Mouse (Mus musculus) T-helper 17 cell (primary cell): ENCODE measurements at regions not wholly inside any gene's neighbourhood (a gene's known extent, or its start where the extent isn't known, plus 50 kb on each side); places are given as distances from the start of the nearest gene placed in this dataset.

Experiments used
- in situ Hi-C, 2 experiments: fragments of 300-600 bp; cut with MboI, MseI; formaldehyde crosslinking; loops; 1 replicate in 1 of 2; 2 replicates in 1 of 2; pipeline ENCODE4 v1.15.1; 2025; ENCODE audit warnings: high pct_unique_total_duplicates in 2 of 2

DNA sequence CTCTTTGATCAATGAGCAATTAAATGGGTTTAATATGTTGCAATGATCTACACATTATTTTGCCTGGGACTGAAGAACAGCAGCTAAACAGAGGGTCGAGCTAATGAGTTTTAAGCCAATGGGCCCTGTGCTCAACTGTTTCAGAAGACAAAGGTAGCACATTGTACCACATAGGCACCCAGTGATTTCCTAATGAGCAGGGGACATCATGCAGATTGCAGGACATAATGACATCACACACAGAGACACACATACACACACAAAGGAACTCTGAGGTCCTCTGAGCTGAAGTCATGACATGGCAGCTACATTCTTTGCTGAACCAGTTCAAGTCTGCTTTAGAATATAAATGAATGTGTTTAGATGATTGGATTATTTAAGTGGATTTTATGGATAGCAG lies 71.9 kb downstream of the Zfp330 start:
- in situ Hi-C loops: no loop called here

DNA sequence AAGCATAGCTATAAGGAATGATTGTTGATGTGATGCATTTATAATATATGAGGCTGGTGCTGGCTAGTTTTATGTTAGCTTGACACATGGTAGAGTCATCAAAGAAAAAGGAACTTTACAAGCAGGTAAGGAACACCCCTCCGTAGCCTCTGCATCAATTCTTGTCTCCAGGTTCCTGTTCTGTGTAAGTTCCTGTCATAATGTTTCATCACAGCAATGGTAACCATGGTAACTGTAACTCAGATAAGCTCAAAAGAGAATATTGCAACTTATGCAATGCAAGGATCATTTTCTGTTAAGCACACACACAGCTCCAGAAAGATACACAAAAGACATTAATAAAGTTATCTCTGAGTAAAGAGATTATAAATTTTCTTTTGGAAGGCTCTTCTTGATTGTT lies 73.5 kb downstream of the Zfp330 start:
- in situ Hi-C loops: no loop called here

DNA sequence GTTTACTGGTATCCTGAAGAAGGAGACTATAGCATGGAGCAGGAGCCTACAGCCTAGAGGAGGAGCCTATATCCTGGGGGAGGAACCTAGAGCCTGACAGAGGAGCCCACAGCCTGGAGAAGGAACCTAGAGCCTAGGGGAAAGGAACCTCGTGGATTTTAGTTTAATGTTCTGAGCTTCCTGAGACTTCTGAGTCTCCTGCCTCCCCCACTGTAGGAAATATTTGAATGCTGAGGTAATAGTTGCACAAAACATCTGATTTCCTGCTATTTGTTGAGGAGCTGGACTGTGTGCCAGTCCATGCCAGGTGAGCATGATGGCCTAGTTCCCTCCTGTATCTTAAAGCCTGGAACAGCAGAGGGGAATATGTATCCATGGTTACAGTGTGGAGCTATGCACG lies 74.7 kb downstream of the Zfp330 start:
- in situ Hi-C loops: no loop called here

DNA sequence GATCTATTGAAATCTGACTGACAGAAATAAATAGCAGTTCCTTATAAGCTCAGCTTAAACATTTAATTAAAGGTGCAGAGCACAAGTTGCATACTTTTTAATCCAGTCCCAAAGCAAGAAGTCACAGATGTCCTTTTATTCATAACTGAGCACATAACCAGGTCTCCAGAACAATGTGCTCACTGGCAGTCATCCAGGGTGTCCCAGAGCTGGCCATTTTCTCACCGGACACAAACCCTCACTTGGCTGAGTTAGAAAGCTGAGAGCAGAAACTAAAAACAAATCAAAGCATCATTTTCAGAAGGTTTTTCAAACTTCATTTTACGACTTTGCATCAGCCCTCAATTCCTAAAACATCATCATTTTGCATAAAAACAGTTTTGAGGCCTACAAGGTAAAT lies 75.9 kb downstream of the Zfp330 start:
- in situ Hi-C loops: no loop called here

DNA sequence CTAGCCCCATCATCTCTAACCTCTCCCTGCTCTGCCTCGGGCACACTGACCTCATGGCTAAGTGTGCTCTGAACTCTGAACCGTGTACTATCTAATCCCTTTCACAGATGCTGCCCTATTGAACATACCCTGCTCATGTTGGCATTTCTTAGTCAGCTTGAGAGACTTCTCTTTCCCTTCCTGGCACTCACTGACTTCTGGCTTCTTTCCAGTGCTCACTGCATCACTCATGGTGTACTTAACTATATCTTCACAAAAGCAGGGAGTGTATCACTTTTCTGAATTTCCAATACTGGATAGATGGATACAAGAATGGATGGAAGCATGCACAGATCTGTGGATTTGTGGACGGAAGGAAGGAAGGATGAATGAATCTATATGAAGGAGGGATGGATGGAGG lies 80.9 kb downstream of the Zfp330 start:
- in situ Hi-C loops: no loop called here

DNA sequence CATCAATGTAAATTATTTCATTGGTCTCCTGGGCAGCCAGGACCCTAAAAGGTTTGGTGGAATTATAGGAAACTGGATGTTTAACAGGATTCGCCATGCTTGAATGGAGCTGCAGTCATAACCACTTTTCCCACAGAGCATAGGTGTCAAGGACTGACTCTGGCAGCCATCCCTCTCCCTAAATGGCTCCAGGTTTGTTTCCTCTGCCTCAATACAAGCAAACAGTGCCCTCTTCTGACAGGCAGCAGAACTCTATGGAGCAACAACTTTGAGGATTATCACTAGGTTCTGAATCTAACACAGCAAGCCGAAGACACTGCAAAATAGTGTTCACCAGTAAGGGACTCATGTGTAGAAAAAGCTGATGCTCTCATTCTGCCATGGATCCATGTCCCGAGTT lies 84.6 kb downstream of the Zfp330 start:
- in situ Hi-C loops: loop anchor here in 1 of 2 experiments (5.0 kb wide), 1 partner anchor 67 kb away; no protein-coding TSS in a partner anchor

DNA sequence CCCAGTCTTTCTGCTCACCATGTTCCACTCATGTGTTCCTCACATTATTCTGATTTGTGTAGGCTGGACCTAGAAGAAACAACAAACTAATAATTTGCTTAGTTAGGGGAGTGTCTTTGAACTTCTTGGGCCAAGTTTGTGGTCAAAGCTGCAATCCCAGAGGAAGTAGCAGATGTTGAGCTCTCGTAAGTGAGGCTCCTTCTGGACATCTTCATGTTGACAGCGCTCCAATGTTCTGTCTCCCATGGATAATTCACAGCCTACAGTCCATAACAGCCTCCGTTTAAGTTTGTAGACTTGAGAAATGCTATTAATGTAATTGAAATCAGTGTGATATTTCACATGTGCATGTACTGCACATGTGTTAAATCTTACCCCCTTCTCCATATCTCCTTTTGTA lies 88.0 kb downstream of the Zfp330 start:
- in situ Hi-C loops: loop anchor here in 1 of 2 experiments (5.0 kb wide), 1 partner anchor 64 kb away; no protein-coding TSS in a partner anchor

DNA sequence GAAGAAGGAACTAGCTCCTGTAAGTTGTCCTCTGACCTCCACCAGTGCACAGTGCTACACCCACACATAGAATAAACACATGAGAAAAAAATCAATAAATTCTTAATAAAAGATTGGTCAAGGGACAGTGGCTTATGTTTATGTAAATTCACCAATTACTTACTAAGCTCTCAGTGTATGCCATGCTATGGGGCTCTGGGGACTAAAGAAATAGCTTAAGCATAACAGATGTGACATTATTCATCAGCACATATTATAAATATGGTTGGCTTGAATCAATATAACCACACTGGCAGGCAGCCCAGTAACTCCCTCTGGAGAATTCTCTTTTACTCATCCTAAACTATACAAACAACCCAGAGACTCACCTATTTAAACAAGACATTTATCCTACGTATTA lies 95.2 kb downstream of the Zfp330 start:
- in situ Hi-C loops: no loop called here

DNA sequence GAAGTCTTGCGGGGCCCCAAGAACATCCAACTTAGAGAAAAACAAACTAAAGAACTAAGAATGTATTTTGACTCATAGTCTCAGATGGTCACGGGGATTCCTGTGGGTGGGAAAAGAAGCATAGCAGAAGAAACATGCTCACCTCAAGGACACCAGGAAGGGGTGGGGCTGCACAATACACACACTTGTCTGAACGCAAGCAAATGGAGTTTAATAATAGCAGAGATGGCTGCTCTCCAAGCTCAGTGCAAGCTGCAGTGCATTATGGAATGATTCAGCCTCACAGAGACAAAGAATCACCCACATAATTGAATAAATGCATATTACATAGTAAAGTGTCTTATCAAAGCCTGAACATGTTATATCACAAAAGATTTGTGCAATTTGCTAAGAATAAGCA lies 96.2 kb downstream of the Zfp330 start:
- in situ Hi-C loops: no loop called here

DNA sequence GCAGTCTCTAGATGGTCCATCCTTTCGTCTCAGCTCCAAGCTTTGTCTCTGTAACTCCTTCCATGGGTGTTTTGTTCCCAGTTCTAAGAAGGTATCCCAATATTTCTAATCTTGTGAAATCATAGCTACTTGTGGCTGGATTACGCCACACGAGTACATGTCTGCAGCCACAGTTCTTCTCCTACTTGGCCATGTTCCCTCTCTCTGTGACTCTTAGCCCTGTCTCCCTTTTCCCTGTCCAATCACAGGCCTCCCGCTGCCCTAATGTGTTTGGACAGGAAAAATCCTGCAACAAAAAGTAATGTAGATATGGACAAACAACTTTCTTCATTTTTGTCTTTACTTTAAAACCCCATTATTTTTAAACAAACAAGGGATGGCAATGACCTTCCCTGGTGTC lies 104.7 kb downstream of the Zfp330 start:
- in situ Hi-C loops: no loop called here

DNA sequence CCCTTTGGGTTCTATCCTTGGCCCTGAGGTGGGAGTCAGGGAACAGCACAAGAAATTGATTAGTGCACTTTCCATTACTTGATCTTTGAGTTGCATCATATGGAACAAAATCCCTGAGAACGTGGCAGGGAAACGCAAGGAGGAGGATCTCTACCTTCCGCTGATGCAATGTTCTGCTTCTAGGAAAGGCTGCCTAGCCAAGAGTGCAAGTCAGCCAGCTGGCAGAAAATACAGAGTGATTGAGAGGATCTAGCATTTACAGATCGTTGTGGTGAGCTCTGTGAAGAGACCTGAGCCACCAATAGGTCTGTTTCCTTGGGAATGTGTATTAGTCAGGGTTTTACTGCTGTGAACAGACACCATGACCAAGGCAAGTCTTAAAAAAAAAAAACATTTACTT lies 108.8 kb downstream of the Zfp330 start:
- in situ Hi-C loops: no loop called here

DNA sequence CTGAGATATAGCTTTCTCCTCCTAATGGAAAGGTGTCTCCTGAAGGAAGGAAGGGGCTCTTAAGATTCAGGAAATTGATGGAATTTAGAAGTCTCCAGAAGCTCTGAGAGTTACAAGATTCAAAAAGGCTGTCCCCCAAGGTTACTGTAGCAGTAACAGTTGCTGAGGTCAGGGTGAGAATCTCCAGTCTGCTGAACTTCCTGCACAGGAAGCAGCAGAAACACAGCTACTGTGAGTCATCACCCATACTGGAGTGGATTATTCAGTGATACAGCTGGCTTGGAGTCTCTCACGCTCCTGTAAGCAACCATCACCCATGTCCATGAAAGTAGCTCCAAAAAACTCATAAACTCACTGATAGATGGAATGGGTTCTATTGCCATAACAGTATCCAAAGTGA lies 133.5 kb downstream of the Zfp330 start:
- in situ Hi-C loops: no loop called here

DNA sequence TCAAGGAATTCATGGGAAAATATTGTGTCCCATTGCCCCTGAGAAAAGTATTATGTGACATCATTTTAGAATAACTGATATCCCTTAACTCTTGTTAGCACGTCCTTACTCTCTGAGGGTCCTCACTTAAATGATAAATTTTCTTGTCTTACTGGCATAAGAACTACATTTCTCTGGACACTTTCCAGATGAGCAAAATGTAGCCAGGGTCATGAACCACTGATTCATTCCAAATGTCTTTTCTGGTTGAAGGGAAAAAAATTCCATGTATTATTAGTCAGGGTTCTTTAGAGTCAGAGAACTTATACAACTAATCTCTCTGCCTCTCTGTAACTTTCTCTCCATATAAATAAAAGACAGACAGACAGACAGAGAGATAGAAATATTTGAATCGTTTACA lies 143.5 kb downstream of the Zfp330 start:
- in situ Hi-C loops: no loop called here

DNA sequence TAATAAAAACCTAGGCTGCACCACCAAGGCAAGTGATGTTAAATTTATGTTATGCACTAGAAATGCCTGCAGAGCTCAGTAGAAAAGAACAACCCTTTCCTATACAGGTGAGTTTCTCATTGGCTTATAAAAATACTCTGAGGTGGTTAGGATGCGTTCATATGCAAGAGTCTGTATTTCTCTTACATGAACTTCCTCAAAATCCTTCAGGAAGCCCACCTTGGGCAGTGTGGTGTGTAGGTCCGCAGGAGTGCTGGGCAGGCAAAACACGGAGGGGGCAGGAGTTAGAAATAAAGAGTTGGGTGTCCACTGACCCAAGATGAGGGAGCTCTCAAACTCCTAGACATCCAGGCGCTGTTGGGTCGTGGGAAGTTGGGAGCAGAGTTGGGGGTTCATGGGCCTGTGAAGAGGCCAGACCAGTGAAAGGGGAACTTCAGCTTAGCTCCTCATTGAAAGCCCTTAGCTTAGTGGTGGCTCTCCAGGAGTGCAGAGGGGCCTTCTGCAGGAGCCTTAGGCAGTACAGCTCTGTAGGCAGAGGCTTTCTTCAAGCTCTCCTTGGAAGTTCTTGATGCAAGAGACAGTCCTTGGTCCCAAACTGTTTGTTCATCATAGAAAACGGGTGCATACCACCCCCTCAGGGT lies 150.0 kb downstream of the Zfp330 start:
- in situ Hi-C loops: loop anchor here in 1 of 2 experiments (5.0 kb wide), 1 partner anchor 63 kb away; no protein-coding TSS in a partner anchor

DNA sequence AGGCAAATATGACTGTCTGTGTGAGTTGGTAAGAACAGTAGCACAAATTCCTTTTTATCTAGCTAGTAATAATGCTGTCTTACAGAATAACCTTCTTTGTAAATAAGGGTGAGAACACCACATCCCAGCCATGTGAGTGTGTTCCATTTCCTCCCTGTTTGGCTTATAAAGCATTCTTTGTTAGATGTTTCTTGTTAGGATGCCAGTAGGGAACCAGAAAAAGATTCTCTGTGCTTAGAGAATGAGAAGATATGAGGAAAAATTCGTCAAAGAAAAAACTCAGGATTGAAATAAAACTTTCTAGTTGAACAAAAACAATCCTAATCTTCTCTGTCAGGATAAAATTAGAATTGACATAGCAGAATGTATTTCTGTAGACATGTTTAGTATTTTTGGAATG lies 155.3 kb downstream of the Zfp330 start:
- in situ Hi-C loops: no loop called here

DNA sequence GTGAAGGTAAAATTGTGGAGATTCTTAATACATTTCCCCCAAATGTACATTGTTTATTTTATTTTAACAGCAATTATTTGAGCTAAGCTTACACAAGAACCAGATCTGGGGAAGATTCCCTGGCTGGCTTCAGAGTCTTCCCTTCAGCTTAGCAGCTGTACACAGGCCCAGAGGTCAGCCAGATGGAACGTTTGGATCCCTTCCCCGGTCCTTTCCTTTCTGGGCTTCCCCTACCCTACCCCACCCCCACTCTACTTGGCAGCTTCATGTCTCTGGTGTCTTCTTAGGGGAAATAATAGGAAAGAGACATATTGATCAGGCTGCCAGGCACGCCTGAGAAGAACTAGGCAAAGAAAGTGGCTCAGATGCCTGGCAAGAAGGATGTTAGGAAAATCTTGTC lies 172.4 kb downstream of the Zfp330 start:
- in situ Hi-C loops: no loop called here

DNA sequence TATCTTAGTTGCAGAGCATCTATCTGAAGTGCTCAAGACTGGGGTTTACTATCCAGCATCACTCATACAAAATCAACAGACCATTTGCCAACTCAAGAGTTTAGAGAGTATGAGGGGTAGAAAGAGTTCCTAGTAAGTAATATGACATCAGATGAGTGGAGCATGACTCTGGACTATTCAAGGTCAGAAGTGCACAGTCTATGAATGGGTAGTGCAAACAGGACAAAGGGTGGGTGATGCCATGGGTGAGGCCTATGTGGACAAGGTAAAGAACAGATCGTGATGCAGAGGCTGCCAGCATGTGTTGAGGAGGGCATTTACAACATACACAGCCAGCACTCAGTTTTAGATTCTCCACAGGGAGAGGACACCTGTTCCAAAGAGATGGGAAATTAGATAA lies 170.4 kb upstream of the Il15 start:
- in situ Hi-C loops: no loop called here

DNA sequence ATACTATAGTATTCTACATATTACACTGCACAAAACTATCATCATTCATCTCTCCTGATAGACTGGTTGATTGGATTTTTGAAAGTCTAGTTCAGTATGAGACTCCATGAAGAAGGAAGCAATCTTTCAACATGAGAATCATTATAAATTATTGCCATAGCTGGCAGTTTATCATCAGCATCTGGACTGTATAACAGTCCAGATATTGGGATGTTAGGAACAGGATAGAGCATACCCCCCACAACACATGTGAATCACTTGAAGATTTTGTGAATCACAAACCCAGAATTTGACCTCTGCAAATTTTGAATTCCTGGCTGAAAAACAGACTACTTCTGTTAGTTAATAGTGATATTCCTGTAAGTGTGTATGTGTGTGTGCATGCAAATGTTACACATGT lies 135.1 kb upstream of the Il15 start:
- in situ Hi-C loops: no loop called here

DNA sequence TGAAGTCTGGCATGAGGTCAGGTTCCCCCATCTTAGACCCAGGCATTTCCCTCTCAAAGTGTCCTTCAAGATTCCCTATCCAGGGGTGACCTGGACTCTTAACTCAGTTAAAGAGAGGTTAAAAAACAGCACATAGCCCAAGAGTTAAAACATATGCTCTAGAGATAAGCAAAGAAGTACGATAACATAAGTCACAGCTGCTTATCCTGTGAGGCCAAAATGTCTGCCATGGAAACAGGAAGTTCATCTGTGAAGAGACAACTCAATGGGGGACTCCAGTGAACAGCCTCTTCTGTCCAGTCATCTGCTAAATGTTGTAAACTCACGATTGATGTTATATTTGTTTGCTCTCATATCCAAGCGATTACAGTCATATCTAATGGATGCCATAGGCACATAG lies 126.1 kb upstream of the Il15 start:
- in situ Hi-C loops: no loop called here

DNA sequence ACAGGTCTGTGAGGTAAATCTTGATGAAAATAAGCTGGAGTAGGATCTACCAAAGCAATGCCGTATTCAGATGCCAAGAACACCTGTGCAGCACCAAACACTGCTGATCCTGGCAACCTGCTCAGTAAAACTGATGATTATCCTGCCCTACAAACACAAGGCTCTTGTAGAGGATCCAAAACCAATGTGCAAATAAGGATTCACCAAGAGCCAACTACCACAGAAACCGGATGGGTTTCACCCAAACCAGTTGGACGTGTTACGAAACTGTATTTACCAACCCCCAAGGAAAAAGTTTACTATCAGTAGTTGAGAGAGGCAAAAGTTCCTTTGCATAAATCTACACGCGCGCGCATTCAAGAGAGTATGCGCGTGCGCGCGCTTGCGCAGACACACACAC lies 120.8 kb upstream of the Il15 start:
- in situ Hi-C loops: no loop called here

DNA sequence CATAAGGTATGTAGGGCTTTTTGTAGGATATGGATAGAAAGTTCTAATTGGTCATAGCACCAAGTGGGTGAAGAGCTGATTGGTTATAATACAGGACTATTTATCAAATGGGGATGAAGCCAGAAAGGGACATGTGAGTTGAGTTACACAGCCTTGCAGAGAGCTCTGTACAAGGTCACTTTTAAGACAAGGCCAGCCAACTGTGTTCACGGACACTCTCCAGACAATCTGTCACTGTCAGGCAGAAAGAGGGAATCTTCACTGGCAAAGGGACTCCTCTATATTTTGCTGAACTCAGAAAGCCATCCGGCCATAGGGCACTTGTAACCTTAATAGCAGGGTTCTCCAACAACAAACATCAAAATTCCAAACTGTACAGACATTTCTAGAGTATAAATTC lies 95.5 kb upstream of the Il15 start:
- in situ Hi-C loops: no loop called here

DNA sequence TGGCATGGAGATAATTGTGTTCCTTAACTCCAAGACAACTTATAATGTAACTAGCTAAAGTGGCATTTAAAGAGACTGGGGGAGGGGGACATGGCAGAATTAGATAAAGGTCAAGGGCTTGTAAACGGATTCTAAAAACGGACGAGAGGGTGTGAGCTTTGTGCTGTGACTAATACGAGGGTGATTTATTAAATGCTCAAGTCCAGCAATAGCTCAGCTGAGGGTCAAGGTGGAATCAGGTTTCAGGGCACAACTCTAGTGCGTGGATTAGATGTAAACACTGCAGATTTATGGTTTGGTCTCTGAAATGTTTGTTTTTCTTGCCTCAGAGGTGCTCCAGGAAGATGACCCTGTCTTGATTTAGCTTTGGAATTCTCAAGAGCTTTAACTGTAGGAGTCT lies 74.8 kb upstream of the Il15 start:
- in situ Hi-C loops: no loop called here

DNA sequence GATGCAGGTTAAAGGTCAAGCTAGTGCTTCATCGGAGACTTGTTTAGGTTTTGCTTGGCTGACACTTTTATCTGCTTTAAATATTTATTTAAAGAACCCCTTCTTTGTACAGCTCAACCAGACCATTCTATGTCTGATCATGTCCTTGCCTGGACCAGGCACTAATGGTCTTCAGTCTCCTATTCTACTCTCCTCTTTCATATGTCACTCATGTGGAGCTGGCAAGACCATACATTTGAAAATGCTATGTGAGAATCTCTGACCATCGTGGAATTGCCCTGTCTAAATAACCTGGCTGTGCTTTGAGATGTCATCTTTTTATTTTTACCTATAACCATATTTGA lies 74.4 kb upstream of the Il15 start:
- in situ Hi-C loops: no loop called here

DNA sequence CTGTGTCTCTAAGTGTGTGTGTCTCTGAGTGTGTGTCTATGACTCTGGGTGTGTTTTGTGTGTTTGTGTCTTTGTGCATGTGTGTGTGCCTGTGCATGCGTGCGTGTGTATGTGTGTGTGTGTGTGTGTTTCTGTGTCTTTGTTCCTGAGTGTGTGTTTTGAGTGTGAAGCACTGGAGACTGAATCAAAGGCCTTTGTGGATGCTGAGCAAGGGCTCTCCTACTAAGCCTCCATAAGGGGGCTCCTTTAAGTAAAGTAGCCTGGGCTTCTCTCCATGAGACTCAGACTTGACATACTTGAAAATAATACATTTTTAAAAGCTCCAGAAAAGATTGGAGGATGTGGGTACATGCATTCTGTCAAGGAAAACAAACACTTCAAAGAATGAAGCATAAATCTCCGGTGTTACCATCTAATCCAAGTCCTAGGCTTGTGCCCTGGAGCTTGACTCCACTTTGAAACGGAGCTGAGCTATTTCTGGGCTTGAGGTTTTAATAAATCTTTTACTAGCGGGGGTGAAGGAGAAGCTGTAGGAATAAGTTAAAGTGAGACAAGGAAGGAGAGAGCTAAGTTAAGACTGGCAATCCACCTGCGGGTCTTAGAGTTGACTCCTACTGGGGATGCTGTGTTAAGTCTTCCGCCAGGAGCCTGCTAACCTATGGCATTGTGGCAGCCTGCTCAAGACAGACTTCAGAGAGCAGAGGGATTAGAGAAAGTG lies 73.8 kb upstream of the Il15 start:
- in situ Hi-C loops: no loop called here
